Mouse (Mus musculus) layer of hippocampus, postnatal 14 days (tissue): ENCODE measurements at regions not wholly inside any gene's neighbourhood (a gene's known extent, or its start where the extent isn't known, plus 50 kb on each side); places are given as distances from the start of the nearest gene placed in this dataset.
A peak's percentile ranks its signal among the peaks of the same experiment; 100 is the strongest.

Experiments
- DNase-seq, 2 experiments: peaks; one replicate each; pipeline ENCODE4 v3.0.0; 2021 to 2022; ENCODE audit warnings: low spot score in 2 of 2, mixed read lengths in 1 of 2

GRCm38 (mm10) chr12:50118346-50118745 is 530.6 kb downstream of the Prkd1 start:
- no peak for DNase-seq

DNA sequence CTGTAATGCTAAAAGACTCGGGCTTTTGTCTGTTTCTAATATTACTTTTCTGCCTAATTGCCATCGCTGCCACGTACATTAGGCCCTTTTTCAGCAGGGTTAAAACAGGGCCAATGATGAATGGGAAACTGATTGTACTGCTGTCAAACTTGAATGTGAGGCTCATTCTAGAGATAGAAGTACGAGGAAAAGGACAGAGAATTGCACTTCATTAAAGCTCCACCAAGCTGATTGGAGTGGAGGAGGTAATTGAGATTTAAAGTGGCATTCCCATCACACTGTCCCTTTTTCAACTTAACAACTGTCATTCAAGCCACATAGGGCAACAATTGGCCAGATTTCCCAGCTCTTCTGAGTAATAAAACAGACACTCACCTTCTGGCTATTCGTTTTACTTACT is 526.8 kb downstream of the Prkd1 start:
- DNase-seq = no peak

GRCm38 (mm10) chr12:50122971-50123370 is 525.9 kb downstream of the Prkd1 start:
- no peak for DNase-seq

- peak in 1 of 2 experiments; percentile 7 for DNase-seq
Observed at GRCm38 (mm10) chr12:50158143-50158542, 490.8 kb downstream of the Prkd1 start.

- no peak for DNase-seq
Observed at GRCm38 (mm10) chr12:50187332-50187731, 461.6 kb downstream of the Prkd1 start.

GRCm38 (mm10) chr12:50190892-50191539 is 457.9 kb downstream of the Prkd1 start:
- DNase-seq = no peak

- DNase-seq = peak in 1 of 2 experiments; percentile 18
Observed at GRCm38 (mm10) chr12:50191733-50192612, 456.9 kb downstream of the Prkd1 start.

- DNase-seq = no peak
Observed at GRCm38 (mm10) chr12:50193501-50193900, 455.4 kb downstream of the Prkd1 start.

DNA sequence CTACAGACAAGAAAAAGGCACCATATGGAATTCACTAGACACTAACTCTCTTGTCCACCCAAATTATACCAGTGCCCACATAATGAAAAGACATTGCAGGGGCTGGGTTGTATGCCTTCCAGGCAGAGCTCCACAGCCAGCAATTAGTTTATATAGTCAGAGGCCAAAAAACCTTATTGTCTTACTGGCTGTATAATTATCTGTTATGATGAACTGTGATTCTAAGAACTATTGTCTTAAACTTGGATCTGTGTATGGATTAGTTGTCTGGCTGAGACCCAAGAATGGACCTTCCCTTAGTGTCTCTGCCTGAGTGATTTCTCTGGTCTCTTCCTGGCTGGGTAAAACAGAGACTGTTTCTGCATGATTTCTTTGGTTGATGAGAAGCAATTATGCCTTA is 454.2 kb downstream of the Prkd1 start:
- DNase-seq = no peak

DNA sequence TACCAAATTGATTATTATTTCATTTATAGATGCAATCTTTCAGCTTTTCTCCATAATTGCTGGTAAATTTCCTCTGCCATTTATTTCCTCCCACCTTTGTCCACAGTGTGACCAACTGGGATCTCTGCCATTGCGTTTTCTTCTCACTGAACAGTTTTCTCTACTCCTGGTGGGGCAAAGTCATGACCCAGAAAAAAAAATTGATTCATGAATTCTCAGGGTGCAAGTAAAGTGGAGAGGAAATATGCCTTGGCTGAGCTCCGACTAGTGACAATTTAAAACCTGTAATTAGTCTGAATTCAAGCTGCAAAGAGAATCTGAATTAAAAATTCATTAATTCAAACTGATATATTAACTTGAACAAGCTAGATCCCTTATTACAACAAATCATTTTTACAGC is 452.6 kb downstream of the Prkd1 start:
- no peak for DNase-seq

DNA sequence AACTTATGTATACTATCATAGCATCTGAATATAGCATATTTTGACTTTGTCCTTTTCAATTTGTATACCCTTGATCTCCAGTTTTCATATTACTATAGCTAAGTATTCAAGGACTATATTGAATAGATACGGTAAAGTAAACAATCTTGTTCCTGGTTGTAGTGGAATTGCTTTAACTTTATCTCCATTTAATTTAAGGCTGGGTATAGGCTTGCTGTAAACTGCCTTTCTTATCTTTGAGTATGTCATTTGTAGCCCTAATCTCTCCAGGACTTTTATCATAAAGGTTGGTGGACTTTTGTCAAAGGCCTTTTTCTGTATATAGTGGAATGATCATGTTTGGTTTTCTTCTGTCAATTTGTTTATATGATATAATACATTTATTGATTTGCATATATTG is 407.8 kb downstream of the Prkd1 start:
- DNase-seq = no peak

GRCm38 (mm10) chr12:50258901-50259300 is 390.0 kb downstream of the Prkd1 start:
- no peak for DNase-seq

- no peak for DNase-seq
Observed at GRCm38 (mm10) chr12:50261072-50261471, 387.8 kb downstream of the Prkd1 start.

- no peak for DNase-seq
Observed at GRCm38 (mm10) chr12:50273239-50273880, 375.5 kb downstream of the Prkd1 start.

GRCm38 (mm10) chr12:50281615-50282014 is 367.3 kb downstream of the Prkd1 start:
- peak in 1 of 2 experiments; percentile 31 for DNase-seq
